10 mouse cellular contexts compared by ENCODE assay signal in genomic region chr5:123879928-123880327, GRCm38 (mm10). TPM values are rescaled to one million over a fixed set of nuclear protein-coding genes. Genes with fewer than 3 reads are reported as not detected.
DNase-seq lines count a peak whose midpoint lies in the region; ATAC-seq and TF ChIP-seq lines count a peak whose summit lies in the region.
"Had no signal": no experiment of that assay in that cellular context is flagged by ENCODE, and none has a peak within 500 bp of the region (broad histone marks: within the 10 kb centered on the region; RNA-seq: fewer than 3 reads in every experiment).

Gene Hcar1 (minus strand): TSS chr5:123880020.

- H3K9ac ChIP-seq in hindbrain, embryonic 16.5 days (ENCODE audit: low read depth, low read length) = no peak within 1 kb of the TSS
- H3K9ac ChIP-seq in liver, postnatal 0 days (replicated peaks) = no peak within 1 kb of the TSS
- H3K9ac ChIP-seq: forebrain, embryonic 13.5 days had no signal

- 68% methylated on average over 12 of the region's 12 CpGs for WGBS in hindbrain, embryonic 16.5 days
- WGBS in liver, postnatal 0 days (ENCODE audit: insufficient replicate concordance) = 47% methylated on average over 12 of the region's 12 CpGs

- no peaks in the 10 kb centered on the region for H3K4me1 ChIP-seq in hindbrain, embryonic 16.5 days (ENCODE audit: control insufficient read depth, insufficient read depth, low read depth, low read length)
- no peaks in the 10 kb centered on the region for H3K4me1 ChIP-seq in liver, postnatal 0 days (ENCODE audit: insufficient read depth)
- H3K4me1 ChIP-seq: forebrain, embryonic 13.5 days had no signal

- DNase-seq in adrenal gland, adult 2 months = peak; percentile 36
- DNase-seq in adrenal gland, postnatal 4 days (ENCODE audit: low spot score in 2 of 2) = no peak
- DNase-seq in adrenal gland, postnatal 10 days = peak; percentile 70
- DNase-seq in liver, postnatal 0 days = no peak
- DNase-seq in layer of hippocampus, postnatal 10 days (ENCODE audit: low spot score in 2 of 2) = no peak
- DNase-seq in embryo, embryonic 11 days = no peak
- DNase-seq in spleen, postnatal 36 days (ENCODE audit: low spot score in 2 of 2) = no peak
- DNase-seq: right cerebral cortex, adult 18-20 months had no signal

- H3K4me2 ChIP-seq in hindbrain, embryonic 16.5 days (ENCODE audit: low read length) = peak within 1 kb of the TSS; percentile 7; the same call in 1 of the 2 replicates
- H3K4me2 ChIP-seq in liver, postnatal 0 days (ENCODE audit: low read depth, low read length) = peak within 1 kb of the TSS; percentile 38
- H3K4me2 ChIP-seq: forebrain, embryonic 13.5 days had no signal

- no peak for TF ChIP-seq CTCF in liver, postnatal 0 days (IDR thresholded peaks at IDR 0.05; ENCODE audit: low read depth)

- H3K4me3 ChIP-seq in hindbrain, embryonic 16.5 days (ENCODE audit: low read length) = no peak within 1 kb of the TSS
- H3K4me3 ChIP-seq in liver, postnatal 0 days (ENCODE audit: low read depth, low read length) = no peak within 1 kb of the TSS
- H3K4me3 ChIP-seq: forebrain, embryonic 13.5 days had no signal

- no peak for ATAC-seq in hindbrain, embryonic 16.5 days
- no peak for ATAC-seq in liver, postnatal 0 days
- ATAC-seq: forebrain, embryonic 13.5 days had no signal

- no peaks in the 10 kb centered on the region for H3K9me3 ChIP-seq in hindbrain, embryonic 16.5 days (ENCODE audit: control insufficient read depth, low read length)
- H3K9me3 ChIP-seq in liver, postnatal 0 days (ENCODE audit: low read length) = no peaks in the 10 kb centered on the region
- H3K9me3 ChIP-seq: forebrain, embryonic 13.5 days had no signal

- no peaks in the 10 kb centered on the region for H3K36me3 ChIP-seq in hindbrain, embryonic 16.5 days (ENCODE audit: control insufficient read depth, insufficient read depth, low read length)
- no peaks in the 10 kb centered on the region for H3K36me3 ChIP-seq in liver, postnatal 0 days (replicated peaks; ENCODE audit: insufficient read depth, low read length)

- no peaks in the 10 kb centered on the region for H3K27me3 ChIP-seq in hindbrain, embryonic 16.5 days (replicated peaks; ENCODE audit: control insufficient read depth, insufficient read depth, low read length)
- 0 out of 2 replicates have a peak, but pooled peaks cover 10% of the 10 kb centered on the region for H3K27me3 ChIP-seq in liver, postnatal 0 days (ENCODE audit: insufficient read depth, low read length)
- H3K27me3 ChIP-seq: forebrain, embryonic 13.5 days had no signal

- no peak within 1 kb of the TSS for H3K27ac ChIP-seq in hindbrain, embryonic 16.5 days (ENCODE audit: low read depth, low read length)
- 0 out of 2 replicates have a peak within 1 kb of the TSS, but pooled peaks have one; percentile 3 for H3K27ac ChIP-seq in liver, postnatal 0 days (ENCODE audit: low read depth)
- H3K27ac ChIP-seq: forebrain, embryonic 13.5 days had no signal

- no peak for TF ChIP-seq EP300 in liver, postnatal 0 days (IDR thresholded peaks at IDR 0.05; ENCODE audit: low read depth)

RNA-seq across cellular contexts. Expression of gene Hcar1, which starts in this region (rescaled TPM):
- total RNA-seq in adrenal gland, adult 2 months (2021) = 10 to 100 TPM in 1 of 2 experiments, 1 to 10 TPM in 1; 6.1 to 26.6 TPM
- 13.9 and 25.3 TPM in 2 replicates for polyA plus RNA-seq in adrenal gland, adult 2 months (2012; rRNA removed)
- total RNA-seq in adrenal gland, postnatal 4 days (2021) = 1 to 10 TPM; 7.2 to 9.6 TPM
- 10 to 100 TPM in 1 of 2 experiments, 1 to 10 TPM in 1; 8.1 to 17.5 TPM for total RNA-seq in adrenal gland, postnatal 10 days (2021)
- polyA plus RNA-seq in hindbrain, embryonic 16.5 days (2015; fragmentation: Nextera tagmentation; extraction: Ambion mirVana) = 0.91 and 0.94 TPM in 2 replicates
- polyA plus RNA-seq in liver, postnatal 0 days (2015; fragmentation: Nextera tagmentation; extraction: Ambion mirVana) = 0.11 and 0.14 TPM in 2 replicates
- under 1 TPM; 0.66 to 0.85 TPM for total RNA-seq in layer of hippocampus, postnatal 10 days (2021)

Comparison
In these comparisons a context has a peak if more than half of its experiments do, and no peak if none do; other contexts are left out.
1. DNase-seq: peak in adrenal gland, adult 2 months (single experiment) and adrenal gland, postnatal 10 days (single experiment); none in adrenal gland, postnatal 4 days (0 of 2), liver, postnatal 0 days (single experiment), layer of hippocampus, postnatal 10 days (0 of 2), embryo, embryonic 11 days (single experiment) and spleen, postnatal 36 days (0 of 2).